Mouse (Mus musculus) layer of hippocampus, postnatal 36 days (tissue): ENCODE data around the gene Ikzf1. TPM values are rescaled to one million over a fixed set of nuclear protein-coding genes. Genes with fewer than 3 reads are reported as not detected.

Experiments
- DNase-seq, 2 experiments: peaks; one replicate each; pipeline ENCODE4 v3.0.0; 2022
- total RNA-seq, 2 experiments: library from RNA; stranded (reverse); gene quantifications; 2 replicates each; pipeline ENCODE4 v1.2.3; 2021

Ikzf1 gene
- total RNA-seq, 2 experiments from 2014 or later = 2.7 to 3.0 TPM

GRCm38 (mm10) chr11:11809404-11810175 lies 124.8 kb downstream of the Ikzf1 start:
- no peak for DNase-seq

- peak; percentile 52 to 68 for DNase-seq
Measured at GRCm38 (mm10) chr11:11811906-11812480, 127.2 kb downstream of the Ikzf1 start.

- no peak for DNase-seq
Measured at GRCm38 (mm10) chr11:11815737-11816136, 130.9 kb downstream of the Ikzf1 start.

DNA sequence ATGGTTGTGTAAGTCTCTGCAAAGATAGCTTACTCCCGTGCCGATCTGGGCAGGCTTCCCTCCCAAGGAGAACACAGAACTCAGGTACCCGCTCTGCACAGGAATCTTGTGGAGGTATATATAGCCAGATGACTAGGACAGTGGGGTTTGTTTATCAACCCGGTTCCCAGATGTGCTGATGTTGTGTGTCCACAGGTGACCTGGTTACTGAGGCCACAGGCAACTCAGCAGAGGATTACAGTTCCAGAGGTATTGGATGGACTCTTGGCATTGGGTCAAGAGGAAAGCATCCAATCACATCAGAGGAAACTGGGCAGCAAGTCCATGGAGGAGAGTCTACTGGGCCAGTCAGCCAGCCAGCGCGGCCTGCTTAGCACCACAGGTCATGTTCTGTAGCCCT lies 134.0 kb downstream of the Ikzf1 start:
- no peak for DNase-seq

DNA sequence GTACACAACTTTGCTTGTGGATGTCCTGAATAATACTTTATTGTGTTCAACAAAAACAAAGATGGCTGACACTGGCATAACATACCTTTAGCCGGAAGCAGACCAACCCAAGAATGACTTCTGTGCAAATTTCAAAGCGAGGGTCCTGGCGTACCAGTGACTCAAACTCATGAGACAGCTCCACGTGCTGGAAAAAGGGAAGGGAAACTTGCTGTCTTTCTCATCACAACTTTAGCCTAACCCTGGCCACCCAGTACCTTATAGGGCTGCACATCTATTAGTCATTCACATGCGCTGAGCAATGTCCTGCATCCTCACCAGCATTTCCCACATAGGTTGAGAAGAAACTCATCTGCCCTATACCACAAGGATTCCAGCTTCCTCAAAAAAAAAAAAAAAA lies 134.4 kb downstream of the Ikzf1 start:
- no peak for DNase-seq

DNA sequence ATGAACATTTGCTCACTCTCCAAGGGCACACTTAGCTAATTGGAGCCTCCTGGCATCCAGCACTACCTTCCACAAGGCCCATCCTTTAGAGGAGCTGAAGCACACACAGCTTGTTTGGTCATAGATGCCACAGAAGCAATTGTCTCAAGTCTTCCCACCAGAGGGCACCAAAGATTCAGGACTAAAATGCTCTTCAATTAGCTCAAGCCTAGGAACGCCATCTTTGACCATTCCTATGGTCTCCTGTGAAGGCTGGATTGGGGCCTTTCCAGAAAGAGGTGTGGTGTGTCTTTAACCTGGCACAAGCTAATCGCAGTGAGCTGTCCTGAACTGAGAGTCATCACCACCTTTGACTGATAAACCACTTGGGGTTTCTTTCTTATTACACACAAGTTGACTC lies 135.4 kb downstream of the Ikzf1 start:
- peak; percentile 37 to 68 for DNase-seq

GRCm38 (mm10) chr11:11820737-11821136 lies 135.9 kb downstream of the Ikzf1 start:
- DNase-seq = no peak

DNA sequence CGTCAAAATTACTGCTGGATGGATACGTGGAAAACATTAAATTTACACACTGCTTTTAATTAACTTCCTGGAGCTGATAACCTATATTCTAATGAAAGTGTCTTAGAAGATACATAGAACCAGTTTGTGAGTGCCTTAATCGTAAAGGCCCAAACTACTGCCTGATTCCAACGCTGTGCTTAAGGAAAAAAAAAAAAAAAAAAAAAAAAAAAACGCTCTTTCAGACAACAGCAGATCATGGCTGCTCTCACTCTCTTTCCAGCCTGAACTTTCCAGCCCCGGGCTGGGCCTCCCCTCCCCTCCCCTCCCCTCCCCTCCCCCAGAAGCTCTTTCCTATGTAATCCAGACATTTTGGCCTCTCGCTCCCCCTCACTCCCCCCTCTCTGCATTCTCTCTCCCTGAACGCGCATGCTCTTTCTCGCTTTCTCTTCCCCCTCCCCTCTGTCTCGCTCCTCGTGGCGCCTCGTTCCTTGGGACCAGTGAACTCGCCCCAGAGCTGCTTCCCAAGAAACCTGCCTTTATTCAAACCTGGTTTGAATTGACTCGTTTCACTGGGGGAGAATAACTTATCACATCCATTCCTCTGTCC lies 136.7 kb downstream of the Ikzf1 start:
- DNase-seq = no peak

Other genes starting within 250 kb of the Ikzf1 start
- gene Spata48, start 222.9 kb upstream of the Ikzf1 start, total RNA-seq = 1 to 10 TPM; 1.0 to 2.4 TPM
- gene Zpbp, start 222.6 kb upstream of the Ikzf1 start, total RNA-seq = under 1 TPM; 0.58 to 0.72 TPM
- not detected for gene 4930512M02Rik, start 57.2 kb upstream of the Ikzf1 start, total RNA-seq
- under 1 TPM; 0.48 to 0.75 TPM for gene Fignl1, start 124.0 kb downstream of the Ikzf1 start, total RNA-seq
- gene Ddc, start 213.1 kb downstream of the Ikzf1 start, total RNA-seq = 10 to 100 TPM in 1 of 2 experiments, 1 to 10 TPM in 1; 6.3 to 10.3 TPM